Mouse (Mus musculus) stomach, embryonic 14.5 days (tissue): Measurements from ENCODE around the gene Dppa5a. TPM values are rescaled to one million over a fixed set of nuclear protein-coding genes. Genes with fewer than 3 reads are reported as not detected.

Source experiments
- polyA plus RNA-seq: library from polyadenylated mRNA; unstranded; fragments of >200 nt; fragmentation: Nextera tagmentation; extraction: Ambion mirVana; gene quantifications from 2 replicates; pipeline ENCODE4 v1.2.1, GENCODE M21; 2014

The Dppa5a gene
- polyA plus RNA-seq, 1 experiment from 2014 or later: not detected

Other genes with a start within 250 kb of the Dppa5a start
- 478 and 492 TPM in 2 replicates for gene Gsta4, start 185.4 kb downstream of the Dppa5a start, polyA plus RNA-seq
- 9.6 and 9.7 TPM in 2 replicates for gene Gsta1, start 137.5 kb downstream of the Dppa5a start, polyA plus RNA-seq
- 6.6 and 9.8 TPM in 2 replicates for gene Gm3776, start 111.0 kb downstream of the Dppa5a start, polyA plus RNA-seq
- 0.49 TPM in 1 of 2 replicates, not detected in the other for gene Gm10639, start 78.3 kb downstream of the Dppa5a start, polyA plus RNA-seq
- 0.42 TPM in 1 of 2 replicates, not detected in the other for gene Omt2a, start 53.4 kb downstream of the Dppa5a start, polyA plus RNA-seq
- not detected in 2 replicates for gene Omt2b, start 40.6 kb downstream of the Dppa5a start, polyA plus RNA-seq
- 1.2 and 1.9 TPM in 2 replicates for gene Gsta2, start 12.4 kb downstream of the Dppa5a start, polyA plus RNA-seq
- 0.35 and 0.74 TPM in 2 replicates for gene Ooep, start 10.5 kb upstream of the Dppa5a start, polyA plus RNA-seq
- gene Ddx43, start 27.6 kb upstream of the Dppa5a start, polyA plus RNA-seq: 0.29 and 0.51 TPM in 2 replicates
- 2.7 and 3.3 TPM in 2 replicates for gene Cgas, start 75.1 kb upstream of the Dppa5a start, polyA plus RNA-seq
- gene Mto1, start 80.0 kb upstream of the Dppa5a start, polyA plus RNA-seq: 24.6 and 27.1 TPM in 2 replicates
- 0.80 and 0.90 TPM in 2 replicates for gene Gm17324, start 80.6 kb upstream of the Dppa5a start, polyA plus RNA-seq
- 5,753 and 5,798 TPM in 2 replicates for gene Eef1a1, start 121.0 kb upstream of the Dppa5a start, polyA plus RNA-seq
- 15.3 and 16.9 TPM in 2 replicates for gene Slc17a5, start 219.9 kb upstream of the Dppa5a start, polyA plus RNA-seq
- gene Cd109, start 247.4 kb upstream of the Dppa5a start, polyA plus RNA-seq: 11.7 and 14.6 TPM in 2 replicates